Mouse (Mus musculus): ENCODE data around the gene Mri1.

The Mri1 gene

DNA sequence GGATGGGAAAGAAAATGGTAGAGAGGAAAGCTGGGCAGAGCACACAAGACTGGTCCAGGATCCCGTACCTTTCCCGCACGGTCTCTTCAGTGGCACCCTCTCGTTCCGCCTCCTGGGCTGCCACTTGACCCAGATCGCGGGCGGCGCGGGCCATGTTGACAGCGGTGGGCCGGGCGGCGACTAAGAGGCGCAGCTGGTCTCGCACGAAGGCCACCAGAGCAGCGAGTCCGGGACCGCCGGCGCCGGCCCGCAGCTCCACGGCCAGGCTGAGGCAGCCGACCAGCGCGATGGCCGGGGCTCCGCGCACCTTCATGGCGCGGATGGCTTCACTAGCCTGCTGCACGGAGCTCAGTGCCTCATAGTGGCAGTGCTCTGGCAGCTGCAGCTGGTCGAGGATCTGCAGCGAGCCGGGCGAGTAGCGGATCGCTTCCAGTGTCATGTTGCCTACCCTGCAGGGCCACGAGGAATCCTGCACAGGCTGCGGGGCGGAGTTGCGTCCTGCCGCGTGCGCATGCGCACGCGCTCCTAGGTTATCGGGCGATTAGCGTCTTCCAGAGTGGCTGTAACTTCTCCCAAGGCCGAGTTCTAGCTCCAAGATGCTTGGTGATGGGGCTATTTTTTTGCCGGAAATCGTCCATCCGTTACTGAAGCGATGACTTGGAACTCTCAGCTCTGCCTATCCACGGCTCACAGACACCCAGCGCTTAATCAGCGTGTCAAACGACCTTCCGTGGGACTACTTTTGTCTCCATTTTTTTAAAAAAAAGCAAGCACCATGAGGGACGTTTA lies at the start of gene Mri1:
Gene Mri1 (minus strand): TSS at position 505 of the 789 bp plus-strand sequence.
- DNase-seq (ENCODE audit: low spot score): peak; percentile 92

DNA sequence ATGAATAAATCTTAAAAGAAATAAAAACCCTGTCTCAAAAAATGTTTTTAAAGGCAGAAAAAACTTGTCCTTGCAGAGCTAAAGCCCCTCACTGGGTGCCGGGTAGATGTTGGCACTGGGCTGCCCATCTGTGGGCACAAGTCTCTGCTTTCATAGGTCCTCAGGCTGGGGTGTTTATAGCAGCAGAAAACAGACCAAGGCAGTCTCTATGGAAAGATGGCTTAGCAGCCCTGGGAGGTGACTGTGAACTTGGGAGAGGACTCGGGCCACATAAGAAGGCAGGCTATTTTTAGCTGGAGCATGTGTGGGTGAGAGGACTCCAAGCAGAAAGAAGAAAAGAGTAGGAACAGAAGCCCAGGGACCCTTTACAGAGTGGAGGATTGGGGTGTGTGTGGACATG lies 46.8 kb upstream of the Mri1 start:
- DNase-seq (ENCODE audit: low spot score): no peak

DNA sequence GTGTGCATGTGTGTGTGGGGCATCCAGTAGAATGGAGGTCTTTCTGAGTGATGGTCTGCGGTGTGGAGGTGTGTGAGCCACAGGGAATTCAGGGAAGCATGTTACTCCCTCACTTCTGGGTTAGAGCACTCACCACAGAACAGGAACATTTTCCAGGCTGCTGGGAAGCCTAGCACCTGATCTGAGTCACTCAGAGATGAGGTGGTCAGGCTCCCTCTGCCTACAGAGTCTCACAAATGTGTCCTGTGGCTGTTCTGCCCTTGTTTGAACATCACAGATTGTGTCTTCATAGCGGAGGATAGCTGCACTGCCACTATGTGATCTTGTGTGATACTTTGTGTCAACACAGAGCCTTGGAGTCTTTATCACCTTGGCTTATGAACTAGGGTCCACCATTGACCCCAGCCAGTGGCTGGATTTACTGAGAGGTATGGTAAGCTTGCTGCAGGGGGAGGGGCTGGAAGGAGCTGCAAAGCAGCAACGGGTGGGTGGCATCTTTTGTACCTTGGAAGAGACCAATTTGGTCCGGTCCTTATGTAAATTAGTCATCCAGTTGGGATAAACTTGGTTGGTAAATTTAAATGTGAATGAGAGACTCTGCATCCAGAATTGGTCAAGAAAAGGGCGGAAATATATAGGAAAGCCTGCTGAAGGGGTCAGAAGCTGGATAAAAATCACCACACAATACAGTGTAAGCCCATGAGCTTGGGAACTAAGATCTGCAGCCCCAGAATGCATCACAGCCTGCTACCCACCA lies 40.1 kb upstream of the Mri1 start:
- DNase-seq (ENCODE audit: low spot score): no peak

DNA sequence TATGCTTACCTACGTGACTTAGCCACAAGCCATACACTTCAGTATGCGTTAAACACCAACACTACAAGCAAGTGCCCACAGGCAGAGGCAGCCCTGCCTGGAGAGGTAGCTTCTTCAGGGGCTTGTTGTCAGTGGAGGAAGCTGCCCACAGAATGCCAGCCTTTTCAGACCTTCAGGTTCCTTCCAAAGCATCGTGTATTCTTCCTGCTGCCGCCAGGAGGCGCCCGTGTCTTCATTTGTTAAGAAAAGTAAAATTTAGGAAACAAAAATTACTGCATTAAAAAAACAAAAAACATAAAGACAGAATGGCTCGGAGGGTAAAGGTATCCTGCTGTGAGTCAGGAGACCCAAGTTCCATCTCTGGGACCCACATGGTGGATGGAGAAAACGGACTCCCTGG lies 34.6 kb upstream of the Mri1 start:
- DNase-seq (ENCODE audit: low spot score): peak; percentile 54

DNA sequence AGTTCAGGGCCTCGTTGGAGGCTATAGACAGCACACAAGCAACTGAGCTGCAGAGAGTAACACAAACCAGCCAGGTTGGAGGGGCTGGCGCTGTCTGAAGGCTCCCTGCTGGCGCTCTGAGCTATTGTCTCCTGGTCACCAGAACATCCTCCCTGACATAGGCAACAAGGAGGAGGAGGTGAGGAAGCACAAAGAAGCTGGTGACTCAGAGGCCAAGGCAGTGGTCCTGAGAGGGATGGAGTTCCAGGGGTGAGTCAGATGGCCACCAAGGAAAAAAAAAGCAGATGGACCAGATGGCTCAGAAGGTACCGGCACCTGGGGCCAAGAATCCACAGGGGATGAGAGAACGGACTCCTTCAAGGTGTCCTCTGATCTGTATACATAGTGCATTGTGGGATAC lies 34.0 kb upstream of the Mri1 start:
- no peak for DNase-seq (ENCODE audit: low spot score)

DNA sequence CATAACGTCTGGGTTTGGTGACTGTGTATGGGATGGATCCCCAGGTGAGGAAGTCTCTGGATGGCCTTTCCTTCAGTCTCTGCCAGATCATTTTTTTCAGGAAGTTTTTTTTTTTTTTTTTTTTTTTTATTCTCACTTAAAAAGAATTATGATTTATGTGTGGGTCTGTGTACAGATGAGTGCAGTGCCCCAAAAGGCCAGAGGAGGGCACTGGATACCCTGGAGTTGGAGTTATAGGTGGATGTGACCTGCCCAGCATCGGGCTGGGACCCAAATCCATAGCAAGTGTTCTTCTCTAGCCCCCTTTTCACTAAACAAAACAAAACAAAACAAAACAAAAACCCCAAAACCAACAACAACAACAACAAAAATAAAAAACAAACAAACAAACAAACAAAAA lies 31.8 kb upstream of the Mri1 start:
- DNase-seq (ENCODE audit: low spot score): peak; percentile 41

DNA sequence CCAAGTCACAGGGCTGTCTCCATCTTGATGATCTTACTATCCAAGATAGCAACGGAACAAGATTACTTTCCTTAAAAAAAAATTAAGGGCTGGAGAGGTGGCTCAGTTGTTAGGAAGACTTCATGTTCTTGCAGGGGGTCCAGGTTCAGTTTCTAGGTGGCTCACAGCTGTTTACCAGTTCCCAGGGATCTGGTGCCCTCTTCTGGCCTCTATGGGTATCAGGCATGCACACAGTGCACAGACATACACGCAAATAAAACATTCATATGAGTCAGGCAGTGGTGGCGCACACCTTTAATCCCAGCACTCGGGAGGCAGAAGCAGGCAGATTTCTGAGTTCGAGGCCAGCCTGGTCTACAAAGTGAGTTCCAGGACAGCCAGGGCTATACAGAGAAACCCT lies 28.5 kb upstream of the Mri1 start:
- DNase-seq (ENCODE audit: low spot score): peak; percentile 58

DNA sequence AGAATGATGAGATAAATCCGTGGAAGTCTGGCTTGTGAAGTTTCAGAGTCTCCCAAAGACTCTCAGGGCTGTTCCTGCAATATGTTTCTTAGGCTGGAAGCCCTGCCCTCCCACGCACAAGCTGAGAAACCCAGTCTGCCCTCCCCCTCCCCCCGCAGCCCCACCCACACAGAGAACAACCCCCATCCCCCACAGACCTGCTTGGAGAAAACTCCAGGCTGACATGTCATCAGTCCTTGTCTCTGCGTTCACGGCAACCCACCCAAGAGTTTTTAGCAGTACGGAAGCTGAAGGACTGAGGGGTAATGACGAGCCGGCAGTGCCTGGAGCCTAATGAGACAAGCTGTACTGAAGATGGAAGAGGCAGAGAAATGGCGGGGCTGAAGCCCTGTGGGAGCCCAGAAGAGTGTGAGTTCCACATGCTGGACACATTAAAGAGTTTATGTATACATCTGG lies 27.5 kb upstream of the Mri1 start:
- DNase-seq (ENCODE audit: low spot score): peak; percentile 64

DNA sequence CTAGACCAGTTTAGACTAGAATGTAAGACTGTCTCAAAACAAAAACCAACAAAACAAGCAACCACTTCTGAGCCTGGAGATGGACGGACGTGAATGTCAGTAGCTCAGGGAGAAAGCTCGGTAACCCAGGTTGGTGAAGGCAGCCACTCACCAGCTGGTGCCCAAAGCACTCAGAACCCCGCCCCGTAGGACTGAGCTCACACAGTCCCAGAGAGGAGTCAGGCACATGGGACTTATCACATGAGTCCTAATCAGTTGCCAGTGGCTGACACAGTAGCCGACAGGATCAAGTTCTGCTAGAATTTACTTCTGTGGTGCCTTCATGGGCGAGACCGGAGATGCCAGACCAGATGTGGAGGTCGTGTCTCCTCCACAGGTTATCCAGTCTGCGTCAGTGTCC lies 23.7 kb upstream of the Mri1 start:
- DNase-seq (ENCODE audit: low spot score): no peak

DNA sequence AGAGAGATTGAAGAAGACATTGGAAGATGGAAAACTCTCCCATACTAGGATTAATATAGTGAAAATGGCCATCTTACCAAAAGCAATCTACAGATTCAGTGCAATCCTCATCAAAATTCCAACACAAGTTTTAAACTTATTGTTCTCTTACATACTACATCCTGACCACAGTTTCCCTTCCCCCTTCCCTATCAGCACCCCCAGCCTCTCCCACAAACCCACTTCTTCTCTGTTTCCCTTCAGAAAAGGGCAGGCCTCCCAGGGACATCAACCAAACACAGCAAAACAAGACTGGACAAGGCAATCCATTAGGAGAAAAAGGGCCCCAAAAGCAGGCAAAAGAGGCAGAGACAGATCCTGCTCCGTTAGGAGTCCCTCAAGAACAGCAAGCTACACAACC lies 19.3 kb upstream of the Mri1 start:
- DNase-seq (ENCODE audit: low spot score): no peak

DNA sequence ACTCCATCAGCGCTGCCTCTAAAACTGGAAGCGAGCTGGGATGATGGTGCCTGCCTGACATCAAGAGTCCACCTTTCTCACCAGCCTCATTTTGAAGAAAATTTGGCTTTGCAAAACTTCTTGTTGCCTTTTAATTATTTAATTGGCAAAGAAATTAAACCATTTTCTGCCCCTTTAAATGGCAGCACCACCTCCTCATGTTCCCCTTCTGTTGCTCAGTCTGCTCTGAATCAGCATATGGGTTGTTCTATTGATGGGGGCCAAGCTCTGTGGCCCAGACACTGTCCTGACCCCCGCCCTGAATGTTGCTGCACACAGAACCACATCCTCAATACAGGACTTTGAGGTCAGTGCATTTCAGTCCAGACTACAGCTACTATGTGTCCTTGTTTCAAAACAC lies 16.8 kb upstream of the Mri1 start:
- DNase-seq (ENCODE audit: low spot score): no peak

DNA sequence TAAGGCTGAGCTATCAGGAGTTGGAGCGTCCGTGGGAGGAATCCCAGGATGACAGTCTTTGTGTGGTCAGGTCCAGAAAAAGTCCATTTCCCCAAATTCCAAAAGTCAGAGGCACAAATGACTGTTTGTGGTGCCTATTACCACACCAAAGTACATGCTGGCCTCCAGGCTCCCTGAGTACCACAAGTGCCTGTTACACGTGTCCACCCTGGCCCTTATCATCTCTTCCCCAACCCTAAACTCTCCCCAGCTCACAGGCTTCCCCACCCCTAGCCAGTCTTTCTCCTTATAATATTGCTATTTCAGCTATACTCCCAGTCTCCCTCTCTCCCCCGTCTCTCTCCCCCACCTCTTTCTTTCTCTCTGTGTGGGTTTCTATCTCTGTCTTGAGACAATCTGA lies 15.2 kb upstream of the Mri1 start:
- no peak for DNase-seq (ENCODE audit: low spot score)

DNA sequence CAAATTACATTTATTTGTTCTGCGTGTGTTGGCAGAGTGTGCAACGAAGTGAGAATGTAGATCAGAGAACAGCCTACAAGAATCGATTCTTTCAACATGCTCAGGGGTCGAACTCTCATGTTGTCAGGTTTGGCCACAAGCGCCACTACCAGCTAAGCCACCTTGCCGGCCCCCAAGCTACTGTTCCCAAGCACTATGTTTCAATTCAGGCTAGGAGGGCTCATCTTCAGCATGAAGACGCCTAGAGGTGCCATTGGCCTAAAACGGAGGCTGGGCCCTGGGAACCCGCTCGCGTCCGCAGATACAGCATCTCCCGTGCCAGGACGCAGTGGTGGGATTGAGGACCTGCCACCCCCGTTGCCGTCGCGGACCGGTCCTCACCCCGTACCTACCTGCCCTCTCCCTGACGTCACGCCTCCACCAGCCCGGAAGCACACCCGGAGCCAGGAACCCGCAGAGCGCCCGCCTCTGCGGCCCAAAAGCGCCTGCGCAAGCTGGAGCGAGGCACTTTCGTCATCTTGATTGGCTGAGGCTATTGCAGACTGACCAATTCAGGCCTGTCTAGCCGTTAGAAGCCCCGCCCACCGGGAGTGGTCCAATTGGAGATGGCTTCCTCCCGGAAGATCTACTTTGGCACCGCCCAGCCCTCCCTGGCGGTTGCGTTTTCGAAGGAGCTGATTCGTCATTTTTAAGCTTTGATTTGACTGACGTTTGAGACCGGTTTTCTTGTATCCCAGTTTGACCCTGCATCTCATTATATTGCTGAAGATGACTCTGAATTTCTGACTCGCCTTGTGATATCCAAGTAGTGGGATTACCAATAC lies 13.0 kb upstream of the Mri1 start, which contains the start of gene Ccdc130:
Gene Ccdc130 (minus strand): TSS at position 431 of the 824 bp plus-strand sequence.
- peak; percentile 99 for DNase-seq (ENCODE audit: low spot score)

DNA sequence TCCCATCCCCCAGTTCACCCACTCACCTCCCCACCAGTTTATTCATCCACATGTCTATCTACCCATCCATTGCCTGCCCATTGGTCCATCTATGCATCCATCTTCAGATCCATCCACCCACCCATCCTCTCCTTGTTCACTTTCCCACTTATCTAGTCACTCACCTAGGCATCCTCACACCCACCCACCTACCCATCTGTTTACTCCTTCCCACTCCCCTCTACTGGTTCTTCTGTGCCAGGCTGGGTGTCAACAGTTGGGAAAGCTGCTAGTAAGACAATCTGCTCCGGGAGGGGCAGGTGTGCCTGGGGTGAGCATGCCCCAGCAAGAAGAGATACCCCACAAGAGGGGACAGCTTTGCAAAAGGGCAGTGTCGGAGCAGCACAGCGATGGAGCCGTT lies 4.0 kb upstream of the Mri1 start:
- no peak for DNase-seq (ENCODE audit: low spot score)

DNA sequence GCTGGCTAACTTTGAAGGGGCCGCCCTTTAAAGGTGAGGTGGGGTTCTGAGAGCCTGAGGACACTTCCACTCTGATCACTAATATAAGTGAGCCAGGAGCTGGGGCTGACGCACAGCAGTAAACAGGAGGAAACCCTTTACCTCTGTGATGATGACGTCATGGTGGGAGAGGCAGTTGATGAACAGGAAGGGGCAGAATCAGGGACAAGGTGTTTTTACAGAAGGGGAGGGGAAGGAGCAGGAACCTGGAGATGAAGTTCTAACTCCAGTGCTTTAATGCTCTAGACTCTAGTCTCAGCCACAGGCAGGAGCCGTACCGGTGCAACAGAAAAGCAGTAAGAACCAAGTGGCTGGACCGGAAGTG lies 686 bp downstream of the Mri1 start:
- peak; percentile 65 for DNase-seq (ENCODE audit: low spot score)

DNA sequence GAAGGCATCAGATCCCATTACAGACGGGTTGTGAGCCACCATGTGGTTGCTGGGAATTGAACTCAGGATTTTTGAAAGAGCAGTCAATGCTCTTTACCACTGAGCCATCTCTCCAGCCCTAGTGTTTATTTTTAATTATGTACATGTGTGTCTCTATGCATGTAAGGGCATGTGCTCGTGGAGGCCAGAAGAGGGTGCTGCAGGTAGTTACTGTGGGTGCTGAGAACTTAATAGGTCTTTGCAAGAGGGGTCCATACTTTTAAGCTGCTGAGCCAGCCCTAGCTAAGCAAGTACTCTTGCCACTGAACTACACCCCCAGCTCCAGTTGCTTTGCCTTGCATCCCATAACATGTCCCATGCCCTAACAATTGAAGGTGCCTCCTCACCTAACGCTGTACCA lies 1.3 kb downstream of the Mri1 start:
- no peak for DNase-seq (ENCODE audit: low spot score)

DNA sequence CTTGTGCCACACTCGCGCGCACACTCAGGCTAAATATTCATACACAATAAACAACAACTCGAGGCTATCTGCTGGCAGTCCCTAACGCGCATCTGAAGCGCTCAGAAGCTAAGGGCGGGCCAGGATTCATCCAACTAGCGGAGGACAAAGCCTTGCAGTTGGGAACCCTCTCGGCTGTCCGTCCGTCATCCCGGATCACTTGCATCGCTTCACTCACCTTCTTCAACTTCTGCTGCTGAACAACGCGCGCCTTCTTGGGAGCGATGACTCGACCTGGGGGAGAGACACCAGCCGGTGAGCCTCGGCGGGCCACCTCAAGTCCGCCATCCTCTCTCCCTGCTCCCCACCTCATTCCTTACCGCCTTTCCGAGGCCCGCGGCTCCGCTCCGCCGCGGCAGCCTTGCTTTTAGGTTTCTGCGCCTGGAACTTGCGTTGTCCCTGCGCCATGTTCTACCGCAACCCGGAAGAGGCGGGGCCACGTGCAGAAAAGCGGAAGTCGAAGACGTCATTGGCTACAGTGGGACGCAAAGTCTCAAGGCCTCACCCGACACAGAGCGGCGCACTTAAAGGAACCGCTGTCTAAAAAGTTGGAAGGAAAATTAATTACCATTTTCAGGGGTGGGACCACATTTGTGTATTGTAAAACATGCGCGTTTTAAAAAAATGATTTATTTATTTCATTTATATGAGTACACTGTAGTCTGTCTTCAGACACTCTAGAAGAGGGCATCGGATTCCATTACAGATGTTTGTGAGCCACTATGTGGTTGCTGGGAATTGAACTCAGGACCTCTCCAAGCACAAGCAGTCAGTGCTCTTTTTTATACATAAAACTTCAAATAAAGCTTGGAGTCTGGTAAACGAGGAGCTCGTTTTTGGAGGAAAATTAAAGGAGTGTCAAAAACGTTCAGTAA lies 7.6 kb downstream of the Mri1 start, which contains the start of gene D8Ertd738e:
Gene D8Ertd738e (minus strand): TSS at position 463 of the 914 bp plus-strand sequence.
- peak; percentile 98 for DNase-seq (ENCODE audit: low spot score)

DNA sequence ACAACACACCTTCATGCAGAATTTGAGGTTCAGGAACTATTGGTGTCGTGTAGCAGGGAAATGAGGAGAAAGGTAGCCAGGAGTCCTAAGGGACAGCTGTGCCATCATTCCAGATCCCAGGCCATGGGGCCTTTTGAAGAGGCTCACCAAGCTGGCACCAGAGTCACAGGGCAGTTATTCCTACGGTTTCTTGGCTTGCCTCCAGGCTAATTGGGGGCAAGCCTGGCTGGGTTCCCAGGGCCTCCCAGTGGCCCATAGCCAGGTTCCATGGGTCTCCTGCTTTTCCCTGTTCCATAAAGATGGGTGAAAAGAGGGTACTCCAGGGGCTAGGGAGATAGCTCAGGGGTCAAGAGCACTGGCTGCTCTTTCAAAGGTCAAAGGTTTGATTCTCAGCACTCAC lies 15.3 kb downstream of the Mri1 start:
- DNase-seq (ENCODE audit: low spot score): no peak

DNA sequence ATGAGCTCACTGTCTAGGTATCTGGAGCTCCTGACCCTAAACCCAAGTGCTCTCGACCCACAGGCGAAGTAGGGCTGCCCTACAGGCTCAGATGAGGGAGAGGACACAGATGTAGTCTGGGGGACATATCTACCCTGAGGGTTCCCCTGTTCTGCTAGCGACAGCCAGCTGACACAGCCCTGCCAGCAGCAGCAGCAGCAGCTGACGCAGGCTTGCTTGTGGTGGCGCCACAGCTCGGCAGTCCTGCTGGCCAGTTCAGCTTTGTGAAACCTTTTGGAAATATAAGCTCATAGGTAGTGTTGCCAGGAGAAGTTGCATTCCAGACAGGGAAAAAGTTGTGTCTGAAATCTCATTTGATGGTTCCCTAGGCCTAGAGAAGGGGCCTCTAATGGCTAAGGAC lies 16.0 kb downstream of the Mri1 start:
- no peak for DNase-seq (ENCODE audit: low spot score)

DNA sequence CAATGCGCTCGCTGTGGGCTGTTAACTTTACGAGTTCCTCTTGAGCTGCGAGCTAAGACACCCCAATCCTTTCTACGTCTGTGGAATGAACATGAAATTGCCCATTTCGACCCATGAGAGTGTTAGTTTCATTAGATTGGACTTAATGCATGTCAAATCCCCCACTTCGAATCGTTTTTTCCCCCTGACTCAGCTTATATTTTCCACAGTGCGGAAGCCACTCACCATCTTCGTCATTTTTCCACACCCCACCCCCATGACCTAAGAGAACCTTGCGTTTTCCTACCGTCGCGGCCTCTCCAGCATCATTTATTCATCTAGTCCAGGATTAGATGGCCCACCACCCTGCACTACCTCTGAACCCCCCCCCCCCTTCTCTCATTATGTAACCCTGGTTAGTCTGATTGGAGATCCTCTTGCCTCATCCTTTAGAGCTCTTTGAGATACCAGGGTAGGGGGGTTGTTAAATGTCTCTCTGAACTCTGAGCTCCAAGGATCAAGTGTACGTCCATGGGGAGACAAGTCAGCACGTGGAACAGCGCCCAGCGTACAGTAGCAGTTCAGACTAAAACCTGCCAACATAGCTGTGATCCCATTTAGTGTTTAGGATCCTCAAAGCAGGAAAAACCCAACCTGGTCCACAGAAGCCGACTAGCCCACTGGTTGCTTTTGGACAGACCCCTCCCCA lies 19.4 kb downstream of the Mri1 start:
- no peak for DNase-seq (ENCODE audit: low spot score)

DNA sequence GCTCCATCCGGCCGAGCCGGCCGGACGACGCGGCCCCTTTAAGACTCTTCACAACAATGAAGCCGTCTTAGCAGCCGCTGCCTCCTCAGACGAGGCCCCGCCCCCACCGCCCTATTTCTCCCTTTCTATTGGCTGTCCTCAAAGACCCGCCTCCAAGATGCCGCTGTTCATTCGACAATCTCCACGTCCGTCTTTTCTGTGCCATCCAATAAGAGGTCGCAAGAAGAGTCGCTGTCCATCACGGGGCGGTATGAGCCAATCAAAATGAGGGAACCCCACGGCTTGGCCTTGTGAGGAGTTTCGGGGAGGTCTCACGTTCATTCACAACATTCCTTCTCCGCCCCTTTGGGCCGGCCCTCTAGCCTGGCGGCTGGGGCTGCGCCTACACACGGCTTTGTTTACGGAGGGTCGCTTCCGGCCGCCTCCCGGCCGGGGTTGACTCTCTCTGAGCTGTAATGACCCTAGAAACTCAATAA lies 20.1 kb downstream of the Mri1 start, which contains the start of gene Zswim4:
Gene Zswim4 (minus strand): TSS at position 58 of the 476 bp plus-strand sequence.
- DNase-seq (ENCODE audit: low spot score): peak; percentile 99
